Mouse (Mus musculus) midbrain, embryonic 13.5 days (tissue): ENCODE data around the gene Prkca. TPM values are rescaled to one million over a fixed set of nuclear protein-coding genes. Genes with fewer than 3 reads are reported as not detected.
A peak's percentile ranks its signal among the peaks of the same experiment; 100 is the strongest.

Experiments used
- ATAC-seq: fragments of 200-750 bp; cut with Nextera tagmentation; 2 replicates; pipeline ENCODE4 v1.8.0; 2017; ENCODE audit warnings: mild to moderate bottlenecking, moderate TSS enrichment, moderate library complexity
- H3K27ac ChIP-seq: fragments of 300-500 bp; sonication (generic); 2 replicates; pipeline ENCODE4 v1.5.1; 2015; ENCODE audit warnings: inconsistent platforms, mild to moderate bottlenecking, moderate library complexity
- H3K27me3 ChIP-seq: fragments of 300-500 bp; sonication (generic); 2 replicates; pipeline ENCODE4 v1.6.1; 2015; ENCODE audit warnings: mild to moderate bottlenecking, inconsistent platforms
- H3K36me3 ChIP-seq: fragments of 300-500 bp; sonication (generic); 2 replicates; pipeline ENCODE4 v1.6.1; 2015; ENCODE audit warnings: mild to moderate bottlenecking, inconsistent platforms
- H3K4me1 ChIP-seq: fragments of 300-500 bp; sonication (generic); replicated peaks from 2 replicates; pipeline ENCODE4 v1.6.1; 2015; ENCODE audit warnings: inconsistent platforms
- H3K4me2 ChIP-seq: fragments of 300-500 bp; sonication (generic); replicated peaks from 2 replicates; pipeline ENCODE4 v1.6.1; 2015; ENCODE audit warnings: moderate library complexity, mild to moderate bottlenecking, inconsistent platforms
- H3K4me3 ChIP-seq: fragments of 300-500 bp; sonication (generic); replicated peaks from 2 replicates; pipeline ENCODE4 v1.5.1; 2015; ENCODE audit warnings: mild to moderate bottlenecking, inconsistent platforms
- H3K9ac ChIP-seq: fragments of 300-500 bp; sonication (generic); replicated peaks from 2 replicates; pipeline ENCODE4 v1.6.1; 2015; ENCODE audit warnings: mild to moderate bottlenecking, inconsistent platforms
- H3K9me3 ChIP-seq: fragments of 300-500 bp; sonication (generic); 2 replicates; pipeline ENCODE4 v1.6.1; 2016; ENCODE audit warnings: mild to moderate bottlenecking, inconsistent platforms
- WGBS: fragments of 180-500 bp; shearing (Covaris S2); methylation state at CpG from one replicate; pipeline ENCODE4 v1.1.7; 2015; 5-methylcytosine and 5-hydroxymethylcytosine counted together
- polyA plus RNA-seq: library from polyadenylated mRNA; unstranded; fragments of >200 nt; fragmentation: Nextera tagmentation; extraction: Ambion mirVana; gene quantifications from 2 replicates; pipeline ENCODE4 v1.2.1, GENCODE M21; 2015

The Prkca gene
- polyA plus RNA-seq, 1 experiment from 2014 or later, result 3.3 TPM

- no peaks in the 10 kb centered on the region for H3K27me3 ChIP-seq
- H3K4me3 ChIP-seq, result no peak overlapping the region
- no peak for ATAC-seq
- no peaks in the 10 kb centered on the region for H3K9me3 ChIP-seq
- H3K36me3 ChIP-seq, result no peaks in the 10 kb centered on the region
- H3K4me1 ChIP-seq, result peaks cover 14% of the 10 kb centered on the region; the same call in 1 of the 2 replicates
- 45% methylated on average over 11 of the region's 11 CpGs for WGBS
- no peak overlapping the region for H3K4me2 ChIP-seq
- 0 out of 2 replicates have a peak overlapping the region, but pooled peaks have one; percentile 5 for H3K9ac ChIP-seq
- H3K27ac ChIP-seq, result no peak overlapping the region
Measured at GRCm38 (mm10) chr11:107992500-107992899, 351.2 kb downstream of the Prkca start.

GRCm38 (mm10) chr11:107991990-107992389 is 351.7 kb downstream of the Prkca start:
- Histone ChIP-seq H3K9ac (0 out of 2 replicates have a peak overlapping the region, but pooled peaks have one; percentile 5), H3K4me2 (no peak overlapping the region), H3K9me3 (no peaks in the 10 kb centered on the region), H3K36me3 (no peaks in the 10 kb centered on the region), H3K27me3 (no peaks in the 10 kb centered on the region), H3K4me3 (no peak overlapping the region), H3K27ac (no peak overlapping the region), H3K4me1 (peaks cover 14% of the 10 kb centered on the region; the same call in 1 of the 2 replicates)
- 76% methylated on average over 7 of the region's 7 CpGs for WGBS
- ATAC-seq, result no peak

- H3K9ac ChIP-seq, result no peak overlapping the region
- no peaks in the 10 kb centered on the region for H3K36me3 ChIP-seq
- H3K27me3 ChIP-seq, result no peaks in the 10 kb centered on the region
- peaks cover 14% of the 10 kb centered on the region; the same call in 1 of the 2 replicates for H3K4me1 ChIP-seq
- H3K27ac ChIP-seq, result no peak overlapping the region
- ATAC-seq, result no peak
- no peaks in the 10 kb centered on the region for H3K9me3 ChIP-seq
- WGBS, result 90% methylated on average over 6 of the region's 6 CpGs
- no peak overlapping the region for H3K4me2 ChIP-seq
- no peak overlapping the region for H3K4me3 ChIP-seq
Measured at GRCm38 (mm10) chr11:107989241-107989640, 354.5 kb downstream of the Prkca start.

GRCm38 (mm10) chr11:107985941-107986340 is 357.8 kb downstream of the Prkca start:
- 93% methylated on average over 3 of the region's 3 CpGs for WGBS
- H3K27me3 ChIP-seq, result peaks cover 4% of the 10 kb centered on the region; the same call in 1 of the 2 replicates

GRCm38 (mm10) chr11:107983883-107984282 is 359.8 kb downstream of the Prkca start:
- Histone ChIP-seq H3K36me3 (no peaks in the 10 kb centered on the region), H3K27ac (no peak overlapping the region), H3K9me3 (no peaks in the 10 kb centered on the region), H3K4me3 (no peak overlapping the region), H3K4me1 (peaks cover 30% of the 10 kb centered on the region), H3K4me2 (no peak overlapping the region), H3K9ac (no peak overlapping the region), H3K27me3 (peaks cover 6% of the 10 kb centered on the region; the same call in 1 of the 2 replicates)
- 91% methylated on average over 12 of the region's 12 CpGs for WGBS
- ATAC-seq, result no peak

More at GRCm38 (mm10) chr11:107985941-107986340, 357.8 kb downstream of the Prkca start:
- Histone ChIP-seq H3K9ac (no peak overlapping the region), H3K27ac (no peak overlapping the region), H3K4me3 (no peak overlapping the region), H3K36me3 (no peaks in the 10 kb centered on the region), H3K4me2 (no peak overlapping the region), H3K4me1 (peaks cover 13% of the 10 kb centered on the region), H3K9me3 (no peaks in the 10 kb centered on the region)
- ATAC-seq, result no peak

GRCm38 (mm10) chr11:107983224-107983623 is 360.5 kb downstream of the Prkca start:
- H3K4me3 ChIP-seq, result no peak overlapping the region
- no peaks in the 10 kb centered on the region for H3K36me3 ChIP-seq
- H3K9me3 ChIP-seq, result no peaks in the 10 kb centered on the region
- no peak overlapping the region for H3K27ac ChIP-seq
- peaks cover 6% of the 10 kb centered on the region; the same call in 1 of the 2 replicates for H3K27me3 ChIP-seq
- no peak overlapping the region for H3K9ac ChIP-seq
- no peak for ATAC-seq
- 52% methylated on average over 5 of the region's 5 CpGs for WGBS
- H3K4me2 ChIP-seq, result no peak overlapping the region
- peaks cover 36% of the 10 kb centered on the region for H3K4me1 ChIP-seq

GRCm38 (mm10) chr11:107982225-107982896 is 361.4 kb downstream of the Prkca start:
- peak; percentile 83 for ATAC-seq
- H3K27ac ChIP-seq, result no peak overlapping the region
- H3K4me2 ChIP-seq, result no peak overlapping the region

GRCm38 (mm10) chr11:107979497-107980174 is 364.1 kb downstream of the Prkca start:
- Histone ChIP-seq H3K27me3 (peaks cover 11% of the 10 kb centered on the region; the same call in 1 of the 2 replicates), H3K9me3 (no peaks in the 10 kb centered on the region), H3K36me3 (no peaks in the 10 kb centered on the region), H3K4me1 (peaks cover 38% of the 10 kb centered on the region), H3K4me3 (no peak overlapping the region), H3K27ac (peak overlapping the region; percentile 62), H3K9ac (peak overlapping the region; percentile 26; the same call in 1 of the 2 replicates), H3K4me2 (peak overlapping the region; percentile 38)
- WGBS, result 9% methylated on average over 22 of the region's 22 CpGs
- peak; percentile 74 for ATAC-seq

More at GRCm38 (mm10) chr11:107982225-107982896, 361.4 kb downstream of the Prkca start:
- H3K4me1 ChIP-seq, result peaks cover 38% of the 10 kb centered on the region
- H3K9me3 ChIP-seq, result no peaks in the 10 kb centered on the region
- H3K4me3 ChIP-seq, result no peak overlapping the region
- H3K27me3 ChIP-seq, result peaks cover 8% of the 10 kb centered on the region; the same call in 1 of the 2 replicates
- WGBS, result 17% methylated on average over 16 of the region's 16 CpGs
- no peaks in the 10 kb centered on the region for H3K36me3 ChIP-seq
- H3K9ac ChIP-seq, result no peak overlapping the region

- 23% methylated on average over 10 of the region's 10 CpGs for WGBS
- no peaks in the 10 kb centered on the region for H3K27me3 ChIP-seq
- peaks cover 30% of the 10 kb centered on the region for H3K4me1 ChIP-seq
- no peak overlapping the region for H3K4me2 ChIP-seq
- no peaks in the 10 kb centered on the region for H3K36me3 ChIP-seq
- no peaks in the 10 kb centered on the region for H3K9me3 ChIP-seq
- no peak overlapping the region for H3K9ac ChIP-seq
- H3K27ac ChIP-seq, result no peak overlapping the region
- no peak overlapping the region for H3K4me3 ChIP-seq
- no peak for ATAC-seq
Measured at GRCm38 (mm10) chr11:107969943-107970342, 373.8 kb downstream of the Prkca start.

- H3K27ac ChIP-seq, result no peak overlapping the region
- H3K36me3 ChIP-seq, result no peaks in the 10 kb centered on the region
- no peaks in the 10 kb centered on the region for H3K9me3 ChIP-seq
- no peak for ATAC-seq
- H3K4me1 ChIP-seq, result peaks cover 30% of the 10 kb centered on the region
- no peak overlapping the region for H3K4me3 ChIP-seq
- H3K4me2 ChIP-seq, result no peak overlapping the region
- H3K9ac ChIP-seq, result no peak overlapping the region
- H3K27me3 ChIP-seq, result no peaks in the 10 kb centered on the region
- 74% methylated on average over 13 of the region's 13 CpGs for WGBS
Measured at GRCm38 (mm10) chr11:107968147-107968546, 375.6 kb downstream of the Prkca start.

- H3K4me1 ChIP-seq, result peaks cover 30% of the 10 kb centered on the region
- H3K27ac ChIP-seq, result no peak overlapping the region
Measured at GRCm38 (mm10) chr11:107966229-107966628, 377.5 kb downstream of the Prkca start.

GRCm38 (mm10) chr11:107965449-107965848 is 378.3 kb downstream of the Prkca start:
- peak; percentile 43 for ATAC-seq
- H3K4me2 ChIP-seq, result no peak overlapping the region
- no peak overlapping the region for H3K27ac ChIP-seq
- H3K4me3 ChIP-seq, result no peak overlapping the region
- no peak overlapping the region for H3K9ac ChIP-seq
- peaks cover 2% of the 10 kb centered on the region; the same call in 1 of the 2 replicates for H3K36me3 ChIP-seq
- no peaks in the 10 kb centered on the region for H3K27me3 ChIP-seq
- H3K4me1 ChIP-seq, result peaks cover 27% of the 10 kb centered on the region
- no peaks in the 10 kb centered on the region for H3K9me3 ChIP-seq
- 79% methylated on average over 7 of the region's 7 CpGs for WGBS

More at GRCm38 (mm10) chr11:107966229-107966628, 377.5 kb downstream of the Prkca start:
- no peak for ATAC-seq
- Histone ChIP-seq H3K36me3 (no peaks in the 10 kb centered on the region), H3K9me3 (no peaks in the 10 kb centered on the region), H3K4me3 (no peak overlapping the region), H3K9ac (no peak overlapping the region), H3K27me3 (no peaks in the 10 kb centered on the region), H3K4me2 (no peak overlapping the region)
- 90% methylated on average over 4 of the region's 4 CpGs for WGBS
